Mouse (Mus musculus): ENCODE measurements around the gene Arvcf. TPM values are rescaled to one million over a fixed set of nuclear protein-coding genes. Genes with fewer than 3 reads are reported as not detected.
A peak's percentile ranks its signal among the peaks of the same experiment; 100 is the strongest.

The Arvcf gene
- polyA plus RNA-seq, 1 experiment from 2014 or later: 64.6 TPM

DNA sequence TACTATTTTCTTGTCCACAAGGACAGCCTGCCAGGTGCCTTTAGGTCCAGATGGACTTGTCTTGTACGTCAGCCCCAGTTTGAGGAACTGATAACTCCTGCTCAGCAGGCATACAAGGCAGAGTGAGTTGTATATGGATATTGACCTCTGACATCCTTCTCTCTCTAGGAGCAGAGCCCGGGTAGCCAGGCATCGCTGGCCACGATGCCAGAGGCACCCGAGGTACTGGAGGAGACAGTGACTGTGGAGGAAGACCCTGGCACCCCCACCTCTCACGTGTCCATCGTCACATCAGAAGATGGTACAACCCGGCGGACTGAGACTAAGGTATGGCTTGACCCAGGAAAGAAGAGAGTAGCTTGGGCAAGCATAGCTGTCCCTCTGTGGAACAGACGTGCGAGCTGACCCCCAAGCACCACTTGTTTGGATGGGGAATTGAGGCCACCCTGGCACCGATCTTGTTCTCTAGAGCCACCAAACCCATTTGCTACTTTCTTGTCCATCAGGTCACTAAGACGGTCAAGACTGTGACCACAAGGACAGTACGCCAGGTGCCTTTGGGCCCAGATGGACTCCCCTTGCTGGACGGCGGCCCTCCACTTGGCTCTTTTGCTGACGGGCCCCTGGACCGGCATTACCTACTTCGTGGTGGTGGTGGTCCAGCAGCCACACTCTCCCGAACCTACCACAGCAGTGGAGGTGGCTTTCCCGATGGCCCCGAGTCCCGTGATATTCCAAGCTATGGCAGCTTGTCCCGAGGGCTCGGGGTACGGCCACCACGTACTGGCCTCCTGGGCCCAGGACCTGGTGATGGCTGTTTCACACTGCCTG, 49.0 kb downstream of the Arvcf start:
- no peak overlapping the region for H3K4me3 ChIP-seq (replicated peaks; ENCODE audit: low read length)
- 96% methylated on average over 27 of the region's 27 CpGs for WGBS
- no peak overlapping the region for H3K4me2 ChIP-seq (replicated peaks)
- no peak for DNase-seq (ENCODE audit: low spot score)
- ATAC-seq (ENCODE audit: low FRiP score): no peak
- no peaks in the 10 kb centered on the region for H3K9me3 ChIP-seq (ENCODE audit: control insufficient read depth, low read length)
- H3K27ac ChIP-seq: peak overlapping the region; percentile 79; the same call in 1 of the 2 replicates
- H3K36me3 ChIP-seq (replicated peaks; ENCODE audit: control insufficient read depth, insufficient read depth): peaks cover 51% of the 10 kb centered on the region
- H3K4me1 ChIP-seq (replicated peaks; ENCODE audit: control insufficient read depth, insufficient read depth, low read length): peaks cover 67% of the 10 kb centered on the region
- no peak overlapping the region for H3K9ac ChIP-seq
- H3K27me3 ChIP-seq (ENCODE audit: control insufficient read depth, insufficient read depth, low read length): no peaks in the 10 kb centered on the region

DNA sequence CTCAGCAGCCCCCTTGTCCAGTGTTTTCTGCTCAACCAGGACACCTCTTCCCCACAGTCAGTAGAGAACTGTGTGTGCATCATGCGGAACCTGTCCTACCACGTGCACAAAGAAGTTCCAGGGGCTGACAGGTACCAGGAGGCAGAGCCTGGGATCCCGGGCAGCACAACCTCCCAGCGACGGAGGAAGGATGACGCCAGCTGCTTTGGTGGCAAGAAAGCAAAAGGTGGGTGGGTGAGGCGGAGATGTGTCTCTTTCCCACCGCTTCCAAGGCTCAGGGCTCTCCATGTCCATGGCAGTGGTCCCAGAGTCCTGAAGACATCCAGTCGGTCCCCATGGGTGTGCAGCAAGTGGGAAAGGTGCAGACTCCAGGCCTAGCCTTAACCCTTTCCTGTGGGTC, 52.0 kb downstream of the Arvcf start:
- Histone ChIP-seq H3K4me1 (replicated peaks; ENCODE audit: control insufficient read depth, insufficient read depth, low read length) (peaks cover 48% of the 10 kb centered on the region), H3K36me3 (replicated peaks; ENCODE audit: control insufficient read depth, insufficient read depth) (peaks cover 81% of the 10 kb centered on the region), H3K4me3 (replicated peaks; ENCODE audit: low read length) (no peak overlapping the region), H3K9ac (no peak overlapping the region), H3K27me3 (ENCODE audit: control insufficient read depth, insufficient read depth, low read length) (no peaks in the 10 kb centered on the region), H3K27ac (peak overlapping the region; percentile 55), H3K4me2 (replicated peaks) (peak overlapping the region; percentile 19; the same call in 1 of the 2 replicates), H3K9me3 (ENCODE audit: control insufficient read depth, low read length) (no peaks in the 10 kb centered on the region)
- DNase-seq (ENCODE audit: low spot score): no peak
- WGBS: 42% methylated on average over 9 of the region's 9 CpGs
- ATAC-seq (ENCODE audit: low FRiP score): no peak

DNA sequence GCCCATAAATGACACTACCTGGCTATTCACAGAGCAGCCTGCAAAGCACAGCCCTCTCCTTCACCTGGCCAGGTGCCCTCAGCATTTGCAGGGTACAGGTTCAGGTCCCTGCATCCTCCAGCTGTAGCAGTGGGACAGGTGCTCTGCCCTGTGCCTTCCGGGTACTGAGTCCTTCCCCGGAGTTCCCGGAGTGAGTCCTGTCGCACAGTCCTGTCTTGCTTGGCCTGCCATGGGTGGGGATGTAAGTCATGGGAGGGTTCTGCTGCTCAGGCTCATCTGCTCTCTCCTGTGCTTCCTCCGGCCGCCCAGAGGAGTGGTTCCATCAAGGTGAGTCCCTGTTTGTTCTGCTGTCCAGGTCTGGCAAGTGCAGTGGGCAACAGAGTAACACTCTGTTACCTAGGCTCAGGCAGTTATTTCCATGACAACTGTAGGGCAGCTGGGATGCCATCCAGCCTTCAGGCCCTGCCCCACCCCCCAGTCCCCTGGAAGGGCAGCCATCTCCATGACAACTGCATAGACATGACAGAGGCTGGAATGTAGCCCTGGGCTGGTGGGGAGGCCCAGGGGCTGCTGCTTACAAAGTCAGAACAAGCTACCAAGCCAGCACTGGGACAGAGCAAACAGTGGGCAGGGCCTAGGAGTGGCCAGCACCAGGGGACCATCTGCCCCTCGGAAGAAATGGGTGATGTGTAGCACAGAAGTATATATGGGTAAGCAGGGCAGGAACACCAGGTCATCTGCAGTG, 52.7 kb downstream of the Arvcf start:
- ATAC-seq (ENCODE audit: low FRiP score) (peak; percentile 83), DNase-seq (ENCODE audit: low spot score) (peak; percentile 76)
- Histone ChIP-seq H3K9ac (no peak overlapping the region), H3K9me3 (ENCODE audit: control insufficient read depth, low read length) (no peaks in the 10 kb centered on the region), H3K36me3 (replicated peaks; ENCODE audit: control insufficient read depth, insufficient read depth) (peaks cover 87% of the 10 kb centered on the region), H3K4me2 (replicated peaks) (peak overlapping the region; percentile 19; the same call in 1 of the 2 replicates), H3K4me3 (replicated peaks; ENCODE audit: low read length) (no peak overlapping the region), H3K27me3 (ENCODE audit: control insufficient read depth, insufficient read depth, low read length) (no peaks in the 10 kb centered on the region), H3K4me1 (replicated peaks; ENCODE audit: control insufficient read depth, insufficient read depth, low read length) (peaks cover 42% of the 10 kb centered on the region), H3K27ac (peak overlapping the region; percentile 58)
- 11% methylated on average over 7 of the region's 7 CpGs for WGBS

DNA sequence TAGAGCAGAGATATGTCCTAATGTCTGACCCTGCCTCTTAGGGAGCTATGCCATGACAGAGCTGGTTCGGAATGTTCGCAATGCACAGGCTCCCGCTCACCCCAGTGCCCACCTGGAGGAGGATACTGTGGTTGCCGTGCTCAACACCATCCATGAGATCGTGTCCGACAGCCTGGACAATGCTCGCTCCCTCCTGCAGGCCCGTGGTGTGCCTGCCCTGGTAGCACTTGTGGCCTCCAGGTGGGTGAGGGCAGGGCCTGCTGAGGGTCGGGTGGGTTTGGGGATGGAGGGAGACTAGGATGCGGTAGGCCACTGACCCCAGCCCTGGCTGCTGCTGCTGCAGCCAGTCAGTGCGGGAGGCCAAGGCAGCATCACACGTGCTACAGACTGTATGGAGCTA, 55.3 kb downstream of the Arvcf start:
- WGBS: 87% methylated on average over 12 of the region's 12 CpGs
- Histone ChIP-seq H3K36me3 (replicated peaks; ENCODE audit: control insufficient read depth, insufficient read depth) (peaks cover 94% of the 10 kb centered on the region), H3K9me3 (ENCODE audit: control insufficient read depth, low read length) (no peaks in the 10 kb centered on the region), H3K27me3 (ENCODE audit: control insufficient read depth, insufficient read depth, low read length) (no peaks in the 10 kb centered on the region), H3K27ac (no peak overlapping the region), H3K9ac (no peak overlapping the region), H3K4me2 (replicated peaks) (no peak overlapping the region), H3K4me1 (replicated peaks; ENCODE audit: control insufficient read depth, insufficient read depth, low read length) (peaks cover 30% of the 10 kb centered on the region), H3K4me3 (replicated peaks; ENCODE audit: low read length) (no peak overlapping the region)
- ATAC-seq (ENCODE audit: low FRiP score) (no peak), DNase-seq (ENCODE audit: low spot score) (no peak)

DNA sequence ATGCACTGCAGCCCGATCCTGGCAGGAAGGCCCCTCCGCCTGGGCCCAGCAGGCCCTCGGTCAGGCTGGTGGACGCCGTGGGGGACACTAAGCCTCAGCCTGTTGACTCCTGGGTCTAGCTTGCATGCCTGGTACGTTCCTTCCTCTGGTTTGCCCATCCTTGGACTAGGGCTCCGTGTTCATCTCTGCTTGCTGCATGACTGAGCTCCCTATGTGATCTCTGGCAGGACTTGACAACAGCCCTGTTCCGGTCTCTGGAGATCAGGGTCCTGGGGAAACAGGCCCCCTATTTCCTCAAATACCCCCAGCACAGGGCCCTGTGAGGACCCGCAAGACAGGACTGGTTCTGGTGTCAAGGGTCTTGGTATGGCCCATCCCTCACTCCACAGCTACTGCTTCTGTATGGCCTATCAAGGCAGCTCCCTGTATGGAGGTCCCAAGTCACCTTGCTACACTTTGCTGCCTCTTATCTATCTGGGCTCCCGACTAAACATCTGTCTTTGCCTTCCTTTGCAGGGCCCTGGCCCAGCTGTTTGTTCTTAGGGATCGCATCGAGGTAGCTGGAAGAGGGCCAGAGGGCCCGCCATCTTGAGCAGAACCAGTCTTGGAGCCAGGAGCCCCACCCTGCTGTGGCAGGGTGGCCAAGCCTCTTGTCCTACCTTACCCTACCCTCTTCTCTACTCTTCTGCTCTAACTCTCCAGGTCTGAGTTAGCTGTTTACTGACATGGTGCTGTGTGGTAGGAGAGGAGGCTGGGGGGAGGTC, 57.3 kb downstream of the Arvcf start:
- no peak overlapping the region for H3K9ac ChIP-seq

DNA sequence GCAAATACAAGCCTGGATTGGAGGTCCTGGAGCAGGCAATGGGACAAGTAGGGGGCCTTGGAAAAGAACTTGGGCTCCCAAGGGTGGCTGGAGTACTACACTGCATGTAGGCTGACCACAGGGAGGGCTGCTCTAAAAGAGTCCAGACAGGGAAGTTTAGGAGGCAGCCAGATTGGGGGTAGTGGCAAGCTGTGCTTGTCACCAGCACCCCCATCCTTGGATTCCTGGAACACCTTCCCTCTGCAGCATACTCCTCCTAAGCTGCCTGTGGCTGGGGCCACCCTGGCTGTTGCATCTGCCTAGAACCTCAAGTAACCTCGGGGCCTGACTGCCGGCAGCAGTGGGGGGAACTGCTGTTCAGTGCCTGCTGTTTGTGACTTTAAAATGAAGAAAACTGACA, 57.9 kb downstream of the Arvcf start:
- DNase-seq (ENCODE audit: low spot score) (no peak), ATAC-seq (ENCODE audit: low FRiP score) (no peak)
- H3K27me3 ChIP-seq (ENCODE audit: control insufficient read depth, insufficient read depth, low read length): no peaks in the 10 kb centered on the region
- no peak overlapping the region for H3K4me2 ChIP-seq (replicated peaks)
- H3K27ac ChIP-seq: no peak overlapping the region
- no peaks in the 10 kb centered on the region for H3K9me3 ChIP-seq (ENCODE audit: control insufficient read depth, low read length)
- no peak overlapping the region for H3K4me3 ChIP-seq (replicated peaks; ENCODE audit: low read length)
- H3K4me1 ChIP-seq (replicated peaks; ENCODE audit: control insufficient read depth, insufficient read depth, low read length): peaks cover 16% of the 10 kb centered on the region; the same call in 1 of the 2 replicates
- no peak overlapping the region for H3K9ac ChIP-seq
- H3K36me3 ChIP-seq (replicated peaks; ENCODE audit: control insufficient read depth, insufficient read depth): peaks cover 86% of the 10 kb centered on the region
- 68% methylated on average over 2 of the region's 2 CpGs for WGBS

More for the DNA sequence above, 57.3 kb downstream of the Arvcf start:
- Histone ChIP-seq H3K4me3 (replicated peaks; ENCODE audit: low read length) (no peak overlapping the region), H3K27me3 (ENCODE audit: control insufficient read depth, insufficient read depth, low read length) (no peaks in the 10 kb centered on the region), H3K27ac (no peak overlapping the region), H3K4me2 (replicated peaks) (no peak overlapping the region), H3K9me3 (ENCODE audit: control insufficient read depth, low read length) (no peaks in the 10 kb centered on the region), H3K4me1 (replicated peaks; ENCODE audit: control insufficient read depth, insufficient read depth, low read length) (peaks cover 16% of the 10 kb centered on the region), H3K36me3 (replicated peaks; ENCODE audit: control insufficient read depth, insufficient read depth) (peaks cover 83% of the 10 kb centered on the region)
- DNase-seq (ENCODE audit: low spot score): no peak
- ATAC-seq (ENCODE audit: low FRiP score): no peak
- WGBS: 87% methylated on average over 13 of the region's 13 CpGs

DNA sequence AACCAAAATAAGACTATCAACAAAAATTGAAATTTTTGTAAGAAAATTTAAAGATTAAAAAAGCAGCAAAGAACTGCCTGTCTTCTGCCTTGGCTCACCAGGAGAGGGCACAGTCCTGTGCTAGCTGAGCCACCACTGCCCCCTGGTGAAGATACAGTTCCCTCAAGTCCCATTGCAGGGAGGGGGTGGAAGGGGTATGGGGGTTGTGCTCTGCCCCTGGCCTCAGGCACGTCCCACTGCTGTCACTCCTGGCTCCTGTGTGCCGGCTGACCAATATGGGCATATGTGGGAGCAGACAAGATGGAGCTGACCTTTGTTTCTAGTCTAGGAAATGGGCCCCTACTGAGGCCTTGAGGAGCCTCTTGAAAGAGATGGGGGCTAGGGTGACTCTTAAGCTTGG, 58.3 kb downstream of the Arvcf start:
- H3K9me3 ChIP-seq (ENCODE audit: control insufficient read depth, low read length): no peaks in the 10 kb centered on the region
- WGBS: 8% methylated on average over 2 of the region's 2 CpGs
- H3K4me3 ChIP-seq (replicated peaks; ENCODE audit: low read length): no peak overlapping the region
- DNase-seq (ENCODE audit: low spot score): no peak
- no peaks in the 10 kb centered on the region for H3K27me3 ChIP-seq (ENCODE audit: control insufficient read depth, insufficient read depth, low read length)
- ATAC-seq (ENCODE audit: low FRiP score): peak; percentile 19; the same call in 1 of the 2 replicates
- no peak overlapping the region for H3K4me2 ChIP-seq (replicated peaks)
- H3K27ac ChIP-seq: no peak overlapping the region
- peaks cover 86% of the 10 kb centered on the region for H3K36me3 ChIP-seq (replicated peaks; ENCODE audit: control insufficient read depth, insufficient read depth)
- peaks cover 17% of the 10 kb centered on the region for H3K4me1 ChIP-seq (replicated peaks; ENCODE audit: control insufficient read depth, insufficient read depth, low read length)
- no peak overlapping the region for H3K9ac ChIP-seq

DNA sequence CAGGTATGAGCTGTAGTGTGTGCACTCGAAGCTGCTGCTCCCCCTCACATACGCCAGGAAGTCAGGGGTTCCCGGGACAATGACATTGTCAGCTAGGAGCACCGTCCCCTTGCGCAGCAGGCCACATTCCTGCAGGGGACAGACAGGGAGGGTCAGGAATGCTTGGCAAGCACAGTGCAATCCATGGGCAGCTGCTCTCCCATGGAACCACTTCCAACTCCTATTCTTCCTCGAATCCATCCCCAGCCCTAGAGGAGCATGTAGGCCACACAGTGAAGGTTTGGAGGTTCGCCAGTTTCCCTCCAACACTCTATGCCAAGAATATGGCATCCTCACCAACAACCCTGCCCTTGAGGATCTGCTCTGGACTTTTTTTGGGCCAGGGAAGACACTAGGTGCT, 59.9 kb downstream of the Arvcf start:
- ATAC-seq (ENCODE audit: low FRiP score) (no peak), DNase-seq (ENCODE audit: low spot score) (no peak)
- H3K36me3 ChIP-seq (replicated peaks; ENCODE audit: control insufficient read depth, insufficient read depth): peaks cover 73% of the 10 kb centered on the region
- no peak overlapping the region for H3K4me2 ChIP-seq (replicated peaks)
- H3K9me3 ChIP-seq (ENCODE audit: control insufficient read depth, low read length): no peaks in the 10 kb centered on the region
- H3K4me3 ChIP-seq (replicated peaks; ENCODE audit: low read length): no peak overlapping the region
- no peak overlapping the region for H3K27ac ChIP-seq
- H3K9ac ChIP-seq: no peak overlapping the region
- no peaks in the 10 kb centered on the region for H3K27me3 ChIP-seq (ENCODE audit: control insufficient read depth, insufficient read depth, low read length)
- peaks cover 15% of the 10 kb centered on the region for H3K4me1 ChIP-seq (replicated peaks; ENCODE audit: control insufficient read depth, insufficient read depth, low read length)
- 58% methylated on average over 7 of the region's 7 CpGs for WGBS

DNA sequence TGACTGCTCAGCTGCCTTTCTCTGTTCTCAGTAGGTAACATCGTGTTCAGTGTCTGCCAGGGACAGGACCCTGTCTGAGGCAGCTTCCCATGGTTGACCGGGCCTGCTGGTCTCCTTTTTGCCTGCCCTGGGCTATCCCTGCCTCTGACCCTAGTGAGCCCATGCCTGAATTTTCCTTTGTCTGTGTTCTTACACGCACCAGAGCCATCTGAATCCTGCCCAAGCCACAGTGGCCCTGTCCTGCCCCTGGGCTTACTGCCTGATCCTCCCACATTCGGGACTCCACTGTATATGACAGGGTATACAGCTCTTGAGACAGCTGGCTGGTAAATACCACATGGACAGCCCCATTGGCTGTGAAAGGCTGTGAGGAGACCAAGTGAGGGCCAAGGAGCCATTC, 61.8 kb downstream of the Arvcf start:
- H3K4me2 ChIP-seq (replicated peaks): no peak overlapping the region
- peaks cover 15% of the 10 kb centered on the region for H3K4me1 ChIP-seq (replicated peaks; ENCODE audit: control insufficient read depth, insufficient read depth, low read length)
- H3K9ac ChIP-seq: no peak overlapping the region
- no peak overlapping the region for H3K27ac ChIP-seq
- no peak for DNase-seq (ENCODE audit: low spot score)
- no peak for ATAC-seq (ENCODE audit: low FRiP score)
- peaks cover 54% of the 10 kb centered on the region for H3K36me3 ChIP-seq (replicated peaks; ENCODE audit: control insufficient read depth, insufficient read depth)
- H3K27me3 ChIP-seq (ENCODE audit: control insufficient read depth, insufficient read depth, low read length): no peaks in the 10 kb centered on the region
- H3K4me3 ChIP-seq (replicated peaks; ENCODE audit: low read length): no peak overlapping the region
- WGBS: 68% methylated on average over 4 of the region's 4 CpGs
- H3K9me3 ChIP-seq (ENCODE audit: control insufficient read depth, low read length): no peaks in the 10 kb centered on the region

Measured in hindbrain, embryonic 14.5 days (tissue).